Mouse (Mus musculus): Measurements from ENCODE around the gene Gcgr.
A peak's percentile ranks its signal among the peaks of the same experiment; 100 is the strongest.

- TF ChIP-seq POLR2A (IDR thresholded peaks at IDR 0.05; ENCODE audit: control insufficient read depth, low read depth, low read length) (0 out of 2 replicates have a peak, but pooled peaks have one; percentile 14), CTCF (IDR thresholded peaks at IDR 0.05; ENCODE audit: control insufficient read depth, insufficient read depth, insufficient replicate concordance, low read depth, low read length) (no peak; the same call in 1 of the 2 replicates)
Measured at GRCm38 (mm10) chr11:120491317-120492023, 39.0 kb upstream of the Gcgr start, which contains the start of gene Slc25a10.
